Mouse (Mus musculus): Measurements from ENCODE around the gene Asb16. TPM values are rescaled to one million over a fixed set of nuclear protein-coding genes. Genes with fewer than 3 reads are reported as not detected.
A peak's percentile ranks its signal among the peaks of the same experiment; 100 is the strongest.

The Asb16 gene
- polyA plus RNA-seq, 1 experiment from 2014 or later: 0.09 TPM

DNA sequence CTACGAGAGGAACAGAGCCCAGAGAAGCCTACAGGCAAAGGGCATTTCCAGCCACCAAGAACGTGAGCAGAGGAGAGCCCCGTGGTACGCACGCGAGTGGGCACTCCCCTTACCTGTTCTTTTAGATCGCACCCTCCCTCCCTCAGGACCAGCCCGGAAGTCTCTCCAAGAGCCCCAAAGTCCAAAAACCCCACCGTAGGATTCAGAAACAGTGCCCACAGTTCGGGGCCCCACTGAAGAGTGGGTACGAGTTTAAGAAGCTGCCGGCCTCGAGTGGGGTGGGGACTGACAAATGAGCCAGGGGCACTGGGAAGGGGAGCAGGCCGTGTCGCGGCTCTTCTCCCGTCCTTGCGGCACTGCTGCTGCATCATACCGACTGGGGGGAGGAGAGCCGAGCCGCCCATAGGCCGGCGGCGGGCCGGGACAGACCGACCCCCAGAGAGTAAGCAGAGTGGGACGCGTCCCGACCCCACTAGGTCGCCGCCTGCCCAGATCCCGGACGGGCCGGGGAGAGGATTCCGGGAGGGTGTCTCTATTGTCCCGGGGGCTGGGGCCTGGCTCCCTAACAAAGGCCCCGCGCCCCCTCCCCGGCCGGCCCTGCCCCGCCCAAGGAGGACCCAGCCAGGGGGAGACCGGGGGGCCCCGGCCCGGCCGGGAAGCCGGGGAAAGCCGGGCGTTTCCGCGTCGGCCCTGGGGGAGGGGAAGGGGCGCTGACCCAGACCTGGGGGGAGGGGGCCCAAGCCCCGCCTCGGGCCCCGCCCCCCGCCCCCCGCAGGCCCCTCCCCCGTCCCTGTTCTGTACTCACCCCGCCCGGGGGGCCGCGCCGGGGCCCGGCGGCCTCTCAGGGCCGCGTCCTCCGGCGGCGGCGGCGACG lies 27.3 kb downstream of the Asb16 start:
- under 1% methylated on average over 46 of the region's 73 CpGs for WGBS
- H3K4me1 ChIP-seq (replicated peaks; ENCODE audit: control insufficient read depth, insufficient read depth, low read length): no peaks in the 10 kb centered on the region
- no peaks in the 10 kb centered on the region for H3K9me3 ChIP-seq (ENCODE audit: control insufficient read depth)
- H3K27ac ChIP-seq (ENCODE audit: low read depth, low read length): peak overlapping the region; percentile 97
- peak; percentile 22 for ATAC-seq
- H3K9ac ChIP-seq (ENCODE audit: low read depth, low read length): peak overlapping the region; percentile 92
- peak overlapping the region; percentile 83 for H3K4me3 ChIP-seq (ENCODE audit: low read depth, low read length)
- H3K36me3 ChIP-seq (ENCODE audit: control insufficient read depth, insufficient read depth): peaks cover 36% of the 10 kb centered on the region
- no peak for TF ChIP-seq CTCF (IDR thresholded peaks at IDR 0.05; ENCODE audit: low read depth)
- peak overlapping the region; percentile 81 for H3K4me2 ChIP-seq (replicated peaks; ENCODE audit: low read depth)
- no peaks in the 10 kb centered on the region for H3K27me3 ChIP-seq (replicated peaks; ENCODE audit: control insufficient read depth, insufficient read depth, low read length)

DNA sequence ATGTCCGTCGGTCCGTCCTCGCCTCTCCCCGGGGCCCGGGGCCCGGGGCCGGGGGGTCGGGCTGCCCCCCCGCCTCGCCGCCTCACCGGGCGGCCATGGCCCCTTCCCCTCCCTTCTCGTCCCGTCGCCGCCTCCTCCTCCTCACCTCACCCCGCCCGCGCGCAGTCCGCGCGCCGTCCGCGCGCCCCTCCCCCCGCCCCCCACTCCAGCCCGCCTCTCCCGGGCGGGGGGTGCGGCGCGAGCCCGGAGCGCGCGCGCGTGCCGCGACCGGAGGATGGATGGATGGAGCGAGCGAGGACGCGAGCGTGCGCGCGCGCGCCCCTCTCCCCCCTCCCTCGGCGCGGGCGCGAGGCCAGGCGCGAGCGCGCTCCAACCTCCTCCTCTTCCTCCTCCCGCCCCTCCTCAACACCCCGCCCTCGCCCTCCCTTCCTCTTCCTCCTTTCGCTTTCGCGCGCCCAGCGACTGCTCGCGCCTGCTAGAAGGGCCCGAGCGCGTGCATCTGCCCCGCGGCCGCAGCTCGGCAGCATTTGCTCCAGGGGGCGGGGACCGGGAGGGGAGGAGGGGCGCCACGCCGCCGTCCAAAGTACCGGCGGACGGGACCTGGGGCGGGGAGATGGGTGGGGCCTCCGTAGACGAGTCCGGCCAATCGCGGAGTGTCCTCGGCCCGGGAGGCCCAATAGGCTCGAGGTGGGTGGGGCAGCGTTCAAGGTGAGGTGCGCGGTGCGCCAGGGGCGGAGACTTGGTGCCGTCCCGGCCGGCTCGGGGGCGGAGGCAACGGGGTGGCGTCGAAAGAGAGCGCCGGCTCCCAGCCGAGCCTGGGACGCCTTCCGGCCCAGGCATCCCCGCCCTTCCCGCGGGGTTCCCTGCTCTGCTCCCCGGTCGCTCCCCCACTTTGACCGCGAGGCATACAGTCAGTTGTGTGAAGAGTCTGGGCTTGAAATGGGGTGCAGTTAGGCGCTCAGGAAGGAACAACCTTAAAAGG lies 28.2 kb downstream of the Asb16 start, which contains the start of gene Atxn7l3:
Gene Atxn7l3, minus strand, starts transcription at position 141 of the 982 bp plus-strand sequence.
- H3K9ac ChIP-seq (ENCODE audit: low read depth, low read length): peak within 1 kb of the TSS; percentile 92
- no peaks in the 10 kb centered on the region for H3K27me3 ChIP-seq (replicated peaks; ENCODE audit: control insufficient read depth, insufficient read depth, low read length)
- peaks cover 27% of the 10 kb centered on the region for H3K36me3 ChIP-seq (ENCODE audit: control insufficient read depth, insufficient read depth)
- no peaks in the 10 kb centered on the region for H3K9me3 ChIP-seq (ENCODE audit: control insufficient read depth)
- peak within 1 kb of the TSS; percentile 81 for H3K4me2 ChIP-seq (replicated peaks; ENCODE audit: low read depth)
- H3K27ac ChIP-seq (ENCODE audit: low read depth, low read length): peak within 1 kb of the TSS; percentile 97
- under 1% methylated on average over 57 of the region's 125 CpGs for WGBS
- no peaks in the 10 kb centered on the region for H3K4me1 ChIP-seq (replicated peaks; ENCODE audit: control insufficient read depth, insufficient read depth, low read length)
- ATAC-seq: peak; percentile 94
- H3K4me3 ChIP-seq (ENCODE audit: low read depth, low read length): peak within 1 kb of the TSS; percentile 83
- TF ChIP-seq CTCF (IDR thresholded peaks at IDR 0.05; ENCODE audit: low read depth): no peak

DNA sequence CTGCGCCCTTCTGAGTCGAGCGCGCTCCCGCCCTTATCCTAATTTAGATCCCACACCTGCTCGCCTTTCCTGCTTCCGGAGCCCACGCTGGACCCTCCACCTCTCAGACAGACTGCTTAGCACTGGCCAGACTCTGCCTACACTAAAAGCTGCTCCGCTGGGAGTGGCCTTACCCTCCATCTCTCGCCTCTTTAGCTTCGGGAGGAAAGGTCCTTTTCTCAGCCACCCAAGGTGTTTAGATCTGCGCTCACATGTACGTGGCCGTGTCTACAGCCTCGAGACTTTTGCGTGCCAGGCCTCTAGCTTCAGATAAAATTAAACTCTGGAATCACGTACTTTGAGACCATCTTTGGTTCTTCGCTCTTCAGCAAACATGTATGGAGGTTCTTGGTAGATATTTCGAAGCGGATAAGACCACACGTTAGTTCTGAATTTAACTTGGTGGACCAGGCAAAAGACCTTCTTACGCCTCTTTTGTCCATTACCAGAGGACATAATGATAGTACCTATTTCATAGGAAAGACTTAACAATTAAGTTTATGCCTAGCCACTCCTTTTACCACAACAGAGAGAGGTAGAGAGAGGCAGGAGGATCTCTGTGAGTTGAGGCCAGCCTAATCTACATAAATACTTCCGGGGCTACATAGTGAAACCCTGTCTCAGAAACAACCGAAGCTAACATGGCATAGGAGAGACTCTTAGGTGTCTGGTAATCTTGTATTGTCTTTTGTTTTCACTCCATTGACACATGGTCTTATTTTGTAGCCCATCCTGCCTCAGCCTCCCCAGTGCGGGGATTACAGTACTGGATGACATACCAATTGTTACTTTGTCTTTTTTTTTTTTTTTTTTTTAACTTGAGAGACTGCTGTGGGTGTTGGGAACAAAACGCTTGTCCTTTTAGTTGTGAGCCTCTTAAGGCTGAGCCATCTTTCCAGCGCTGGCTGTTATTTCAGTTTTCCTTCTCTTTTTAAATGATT lies 29.3 kb downstream of the Asb16 start:
- H3K9ac ChIP-seq (ENCODE audit: low read depth, low read length): peak overlapping the region; percentile 49
- H3K27me3 ChIP-seq (replicated peaks; ENCODE audit: control insufficient read depth, insufficient read depth, low read length): no peaks in the 10 kb centered on the region
- peak overlapping the region; percentile 92 for H3K27ac ChIP-seq (ENCODE audit: low read depth, low read length)
- no peaks in the 10 kb centered on the region for H3K9me3 ChIP-seq (ENCODE audit: control insufficient read depth)
- peak overlapping the region; percentile 83 for H3K4me3 ChIP-seq (ENCODE audit: low read depth, low read length)
- H3K36me3 ChIP-seq (ENCODE audit: control insufficient read depth, insufficient read depth): peaks cover 16% of the 10 kb centered on the region; the same call in 1 of the 2 replicates
- ATAC-seq: no peak
- peak overlapping the region; percentile 81 for H3K4me2 ChIP-seq (replicated peaks; ENCODE audit: low read depth)
- WGBS: 21% methylated on average over 27 of the region's 27 CpGs
- H3K4me1 ChIP-seq (replicated peaks; ENCODE audit: control insufficient read depth, insufficient read depth, low read length): no peaks in the 10 kb centered on the region
- TF ChIP-seq CTCF (IDR thresholded peaks at IDR 0.05; ENCODE audit: low read depth): no peak

DNA sequence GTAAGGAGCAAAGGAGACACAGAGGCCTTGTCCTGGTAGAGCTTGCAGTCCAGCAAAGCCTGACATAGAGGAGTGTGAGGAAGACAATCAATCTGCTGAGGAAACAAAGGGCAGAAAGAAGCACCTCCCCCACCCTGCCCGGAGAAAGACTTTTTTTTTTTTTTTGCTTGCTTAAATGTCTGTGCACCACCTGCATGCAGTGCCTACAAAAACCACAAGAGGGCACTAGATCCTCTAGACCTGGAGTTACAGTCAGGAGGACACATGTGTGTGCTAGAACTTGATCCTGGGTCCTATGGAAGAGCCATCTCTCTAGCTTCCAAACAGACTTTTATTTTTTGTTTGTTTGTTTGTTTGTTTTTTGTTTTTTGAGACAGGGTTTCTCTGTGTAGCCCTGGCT lies 31.3 kb downstream of the Asb16 start:
- WGBS: 0% methylated on average over 1 of the region's 1 CpGs
- Histone ChIP-seq H3K9ac (ENCODE audit: low read depth, low read length) (no peak overlapping the region), H3K4me2 (replicated peaks; ENCODE audit: low read depth) (no peak overlapping the region), H3K4me1 (replicated peaks; ENCODE audit: control insufficient read depth, insufficient read depth, low read length) (no peaks in the 10 kb centered on the region), H3K36me3 (ENCODE audit: control insufficient read depth, insufficient read depth) (no peaks in the 10 kb centered on the region), H3K27me3 (replicated peaks; ENCODE audit: control insufficient read depth, insufficient read depth, low read length) (no peaks in the 10 kb centered on the region), H3K27ac (ENCODE audit: low read depth, low read length) (no peak overlapping the region), H3K4me3 (ENCODE audit: low read depth, low read length) (no peak overlapping the region), H3K9me3 (ENCODE audit: control insufficient read depth) (no peaks in the 10 kb centered on the region)
- ATAC-seq: no peak
- peak; percentile 78 for TF ChIP-seq CTCF (IDR thresholded peaks at IDR 0.05; ENCODE audit: low read depth)

DNA sequence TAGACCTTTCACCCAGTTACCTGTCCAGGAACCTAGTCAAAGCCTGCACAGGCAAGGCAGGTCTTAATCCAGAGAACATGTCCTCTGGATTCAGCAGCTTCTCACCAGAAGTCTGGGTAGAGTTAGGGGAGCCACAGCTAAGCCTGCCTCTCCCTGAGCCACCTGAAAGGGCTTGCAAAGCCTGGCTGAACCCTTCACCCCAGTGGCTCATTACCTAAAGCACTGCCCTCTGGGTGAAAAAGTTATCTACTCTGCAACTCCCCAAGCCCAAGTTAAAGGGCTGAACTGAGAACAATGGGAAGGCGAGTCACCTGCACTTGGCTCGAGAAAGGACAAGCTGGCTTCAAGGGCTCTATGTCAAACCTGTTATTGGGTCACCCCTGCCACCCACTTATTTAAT lies 35.6 kb downstream of the Asb16 start:
- Histone ChIP-seq H3K9me3 (ENCODE audit: control insufficient read depth) (no peaks in the 10 kb centered on the region), H3K4me2 (replicated peaks; ENCODE audit: low read depth) (no peak overlapping the region), H3K36me3 (ENCODE audit: control insufficient read depth, insufficient read depth) (peaks cover 21% of the 10 kb centered on the region), H3K27me3 (replicated peaks; ENCODE audit: control insufficient read depth, insufficient read depth, low read length) (no peaks in the 10 kb centered on the region), H3K4me3 (ENCODE audit: low read depth, low read length) (no peak overlapping the region), H3K9ac (ENCODE audit: low read depth, low read length) (no peak overlapping the region), H3K4me1 (replicated peaks; ENCODE audit: control insufficient read depth, insufficient read depth, low read length) (no peaks in the 10 kb centered on the region), H3K27ac (ENCODE audit: low read depth, low read length) (no peak overlapping the region)
- TF ChIP-seq CTCF (IDR thresholded peaks at IDR 0.05; ENCODE audit: low read depth): no peak
- 38% methylated on average over 2 of the region's 2 CpGs for WGBS
- no peak for ATAC-seq
